Mouse (Mus musculus): ENCODE results near the gene Rassf10. TPM values are rescaled to one million over a fixed set of nuclear protein-coding genes. Genes with fewer than 3 reads are reported as not detected.

Rassf10 gene
- polyA plus RNA-seq, 1 experiment = 0.99 TPM

- H3K36me3 ChIP-seq (ENCODE audit: control insufficient read depth, insufficient read depth, low read length) = no peaks in the 10 kb centered on the region
- no peak overlapping the region for H3K4me3 ChIP-seq (ENCODE audit: low read depth, low read length)
- peaks cover 13% of the 10 kb centered on the region; the same call in 1 of the 2 replicates for H3K27me3 ChIP-seq (ENCODE audit: control insufficient read depth, insufficient read depth, low read length)
- H3K27ac ChIP-seq (ENCODE audit: insufficient read depth, low read depth, low read length) = no peak overlapping the region
- WGBS = 57% methylated on average over 7 of the region's 7 CpGs
- H3K4me1 ChIP-seq (ENCODE audit: control insufficient read depth, insufficient read depth, insufficient read length, low read length) = peaks cover 14% of the 10 kb centered on the region
- TF ChIP-seq POLR2A (IDR thresholded peaks at IDR 0.05; ENCODE audit: low read depth, low read length) (no peak), CTCF (IDR thresholded peaks at IDR 0.05; ENCODE audit: extremely low read depth, insufficient read length, insufficient replicate concordance, low read depth, low read length) (no peak)
Observed at GRCm38 (mm10) chr7:112956961-112957360, 3.2 kb downstream of the Rassf10 start.

GRCm38 (mm10) chr7:112957630-112958029 is 3.9 kb downstream of the Rassf10 start:
- TF ChIP-seq POLR2A (IDR thresholded peaks at IDR 0.05; ENCODE audit: low read depth, low read length) = no peak
- TF ChIP-seq CTCF (IDR thresholded peaks at IDR 0.05; ENCODE audit: extremely low read depth, insufficient read length, insufficient replicate concordance, low read depth, low read length) = no peak
- WGBS = 50% methylated on average over 6 of the region's 6 CpGs

GRCm38 (mm10) chr7:112966382-112966781 is 12.6 kb downstream of the Rassf10 start:
- Histone ChIP-seq H3K27me3 (ENCODE audit: control insufficient read depth, insufficient read depth, low read length) (peaks cover 2% of the 10 kb centered on the region; the same call in 1 of the 2 replicates), H3K4me3 (ENCODE audit: low read depth, low read length) (no peak overlapping the region), H3K27ac (ENCODE audit: insufficient read depth, low read depth, low read length) (no peak overlapping the region), H3K4me1 (ENCODE audit: control insufficient read depth, insufficient read depth, insufficient read length, low read length) (no peaks in the 10 kb centered on the region), H3K36me3 (ENCODE audit: control insufficient read depth, insufficient read depth, low read length) (no peaks in the 10 kb centered on the region)
- 32% methylated on average over 6 of the region's 6 CpGs for WGBS
- no peak for TF ChIP-seq POLR2A (IDR thresholded peaks at IDR 0.05; ENCODE audit: low read depth, low read length)
- TF ChIP-seq CTCF (IDR thresholded peaks at IDR 0.05; ENCODE audit: extremely low read depth, insufficient read length, insufficient replicate concordance, low read depth, low read length) = no peak

More at GRCm38 (mm10) chr7:112957630-112958029, 3.9 kb downstream of the Rassf10 start:
- Histone ChIP-seq H3K27ac (ENCODE audit: insufficient read depth, low read depth, low read length) (no peak overlapping the region), H3K4me3 (ENCODE audit: low read depth, low read length) (no peak overlapping the region), H3K36me3 (ENCODE audit: control insufficient read depth, insufficient read depth, low read length) (no peaks in the 10 kb centered on the region), H3K4me1 (ENCODE audit: control insufficient read depth, insufficient read depth, insufficient read length, low read length) (peaks cover 14% of the 10 kb centered on the region), H3K27me3 (ENCODE audit: control insufficient read depth, insufficient read depth, low read length) (peaks cover 13% of the 10 kb centered on the region; the same call in 1 of the 2 replicates)

GRCm38 (mm10) chr7:112966786-112967185 is 13.0 kb downstream of the Rassf10 start:
- no peak overlapping the region for H3K27ac ChIP-seq (ENCODE audit: insufficient read depth, low read depth, low read length)
- no peaks in the 10 kb centered on the region for H3K36me3 ChIP-seq (ENCODE audit: control insufficient read depth, insufficient read depth, low read length)
- H3K4me3 ChIP-seq (ENCODE audit: low read depth, low read length) = no peak overlapping the region
- WGBS = 22% methylated on average over 3 of the region's 3 CpGs
- TF ChIP-seq POLR2A (IDR thresholded peaks at IDR 0.05; ENCODE audit: low read depth, low read length) = no peak
- TF ChIP-seq CTCF (IDR thresholded peaks at IDR 0.05; ENCODE audit: extremely low read depth, insufficient read length, insufficient replicate concordance, low read depth, low read length) = no peak
- H3K27me3 ChIP-seq (ENCODE audit: control insufficient read depth, insufficient read depth, low read length) = peaks cover 2% of the 10 kb centered on the region; the same call in 1 of the 2 replicates
- no peaks in the 10 kb centered on the region for H3K4me1 ChIP-seq (ENCODE audit: control insufficient read depth, insufficient read depth, insufficient read length, low read length)

- no peak for TF ChIP-seq CTCF (IDR thresholded peaks at IDR 0.05; ENCODE audit: extremely low read depth, insufficient read length, insufficient replicate concordance, low read depth, low read length)
- TF ChIP-seq POLR2A (IDR thresholded peaks at IDR 0.05; ENCODE audit: low read depth, low read length) = no peak
- H3K4me1 ChIP-seq (ENCODE audit: control insufficient read depth, insufficient read depth, insufficient read length, low read length) = no peaks in the 10 kb centered on the region
- H3K4me3 ChIP-seq (ENCODE audit: low read depth, low read length) = no peak overlapping the region
- no peak overlapping the region for H3K27ac ChIP-seq (ENCODE audit: insufficient read depth, low read depth, low read length)
- H3K36me3 ChIP-seq (ENCODE audit: control insufficient read depth, insufficient read depth, low read length) = no peaks in the 10 kb centered on the region
- no peaks in the 10 kb centered on the region for H3K27me3 ChIP-seq (ENCODE audit: control insufficient read depth, insufficient read depth, low read length)
- 65% methylated on average over 5 of the region's 5 CpGs for WGBS
Observed at GRCm38 (mm10) chr7:112983316-112983715, 29.6 kb downstream of the Rassf10 start.

GRCm38 (mm10) chr7:112984704-112985577 is 31.2 kb downstream of the Rassf10 start:
- no peak for TF ChIP-seq POLR2A (IDR thresholded peaks at IDR 0.05; ENCODE audit: low read depth, low read length)
- TF ChIP-seq CTCF (IDR thresholded peaks at IDR 0.05; ENCODE audit: extremely low read depth, insufficient read length, insufficient replicate concordance, low read depth, low read length) = no peak
- no peak overlapping the region for H3K27ac ChIP-seq (ENCODE audit: insufficient read depth, low read depth, low read length)
- 41% methylated on average over 17 of the region's 17 CpGs for WGBS

GRCm38 (mm10) chr7:112985578-112985949 is 31.8 kb downstream of the Rassf10 start:
- no peaks in the 10 kb centered on the region for H3K36me3 ChIP-seq (ENCODE audit: control insufficient read depth, insufficient read depth, low read length)
- H3K4me3 ChIP-seq (ENCODE audit: low read depth, low read length) = no peak overlapping the region
- H3K27ac ChIP-seq (ENCODE audit: insufficient read depth, low read depth, low read length) = no peak overlapping the region
- TF ChIP-seq POLR2A (IDR thresholded peaks at IDR 0.05; ENCODE audit: low read depth, low read length) (no peak), CTCF (IDR thresholded peaks at IDR 0.05; ENCODE audit: extremely low read depth, insufficient read length, insufficient replicate concordance, low read depth, low read length) (no peak)
- H3K4me1 ChIP-seq (ENCODE audit: control insufficient read depth, insufficient read depth, insufficient read length, low read length) = no peaks in the 10 kb centered on the region
- WGBS = 36% methylated on average over 8 of the region's 8 CpGs
- H3K27me3 ChIP-seq (ENCODE audit: control insufficient read depth, insufficient read depth, low read length) = no peaks in the 10 kb centered on the region

More at GRCm38 (mm10) chr7:112984704-112985577, 31.2 kb downstream of the Rassf10 start:
- no peaks in the 10 kb centered on the region for H3K27me3 ChIP-seq (ENCODE audit: control insufficient read depth, insufficient read depth, low read length)
- H3K36me3 ChIP-seq (ENCODE audit: control insufficient read depth, insufficient read depth, low read length) = no peaks in the 10 kb centered on the region
- H3K4me3 ChIP-seq (ENCODE audit: low read depth, low read length) = no peak overlapping the region
- H3K4me1 ChIP-seq (ENCODE audit: control insufficient read depth, insufficient read depth, insufficient read length, low read length) = no peaks in the 10 kb centered on the region
